Mouse (Mus musculus) thymus, postnatal 36 days (tissue): ENCODE measurements at regions not wholly inside any gene's neighbourhood (a gene's known extent, or its start where the extent isn't known, plus 50 kb on each side); places are given as distances from the start of the nearest gene placed in this dataset.

Experiments used
- DNase-seq, 2 experiments: peaks; one replicate each; pipeline ENCODE4 v3.0.0; 2022; ENCODE audit warnings: mixed read lengths in 2 of 2

- no peak for DNase-seq
Measured at GRCm38 (mm10) chr6:31222024-31222579, 176.4 kb upstream of the Mkln1 start.

- no peak for DNase-seq
Measured at GRCm38 (mm10) chr6:31227406-31227805, 171.1 kb upstream of the Mkln1 start.

- DNase-seq: no peak
Measured at GRCm38 (mm10) chr6:31228061-31228460, 170.5 kb upstream of the Mkln1 start.

- no peak for DNase-seq
Measured at GRCm38 (mm10) chr6:31231821-31232220, 166.7 kb upstream of the Mkln1 start.

- DNase-seq: peak; percentile 23 to 36
Measured at GRCm38 (mm10) chr6:31233252-31233993, 165.1 kb upstream of the Mkln1 start.

- DNase-seq: peak in 1 of 2 experiments; percentile 19
Measured at GRCm38 (mm10) chr6:31240051-31240450, 158.5 kb upstream of the Mkln1 start.

GRCm38 (mm10) chr6:31250526-31250925 lies 148.0 kb upstream of the Mkln1 start:
- no peak for DNase-seq

GRCm38 (mm10) chr6:31253251-31253935 lies 145.1 kb upstream of the Mkln1 start:
- no peak for DNase-seq

GRCm38 (mm10) chr6:31260645-31261345 lies 137.7 kb upstream of the Mkln1 start:
- no peak for DNase-seq

- DNase-seq: no peak
Measured at GRCm38 (mm10) chr6:31261797-31262540, 136.6 kb upstream of the Mkln1 start.

GRCm38 (mm10) chr6:31262651-31263050 lies 135.9 kb upstream of the Mkln1 start:
- no peak for DNase-seq

GRCm38 (mm10) chr6:31263821-31264220 lies 134.7 kb upstream of the Mkln1 start:
- no peak for DNase-seq

GRCm38 (mm10) chr6:31266441-31267040 lies 132.0 kb upstream of the Mkln1 start:
- DNase-seq: no peak

- no peak for DNase-seq
Measured at GRCm38 (mm10) chr6:31268057-31268456, 130.5 kb upstream of the Mkln1 start.

- DNase-seq: no peak
Measured at GRCm38 (mm10) chr6:31273816-31274215, 124.7 kb upstream of the Mkln1 start.

GRCm38 (mm10) chr6:31274236-31274635 lies 124.3 kb upstream of the Mkln1 start:
- DNase-seq: no peak

- no peak for DNase-seq
Measured at GRCm38 (mm10) chr6:31277792-31278191, 120.7 kb upstream of the Mkln1 start.

- DNase-seq: no peak
Measured at GRCm38 (mm10) chr6:31283973-31284372, 114.6 kb upstream of the Mkln1 start.

GRCm38 (mm10) chr6:31284390-31284789 lies 114.1 kb upstream of the Mkln1 start:
- no peak for DNase-seq

- no peak for DNase-seq
Measured at GRCm38 (mm10) chr6:31285064-31285463, 113.5 kb upstream of the Mkln1 start.

- no peak for DNase-seq
Measured at GRCm38 (mm10) chr6:31285981-31286737, 112.4 kb upstream of the Mkln1 start.
